Mouse (Mus musculus) adrenal gland, adult (tissue): ENCODE results near the gene Hemk1.
A peak's percentile ranks its signal among the peaks of the same experiment; 100 is the strongest.
"Not testable (repeated sequence)": the region's sequence is repeated elsewhere in the genome, so short reads cannot be mapped to it uniquely, and the experiment has no call there.

Experiments
- DNase-seq, 2 experiments: peaks; one replicate each; pipeline ENCODE4 v3.0.0; 2022 to 2023; ENCODE audit warnings: low spot score in 1 of 2; ENCODE audit not compliant: inconsistent age in 2 of 2

The Hemk1 gene

DNA sequence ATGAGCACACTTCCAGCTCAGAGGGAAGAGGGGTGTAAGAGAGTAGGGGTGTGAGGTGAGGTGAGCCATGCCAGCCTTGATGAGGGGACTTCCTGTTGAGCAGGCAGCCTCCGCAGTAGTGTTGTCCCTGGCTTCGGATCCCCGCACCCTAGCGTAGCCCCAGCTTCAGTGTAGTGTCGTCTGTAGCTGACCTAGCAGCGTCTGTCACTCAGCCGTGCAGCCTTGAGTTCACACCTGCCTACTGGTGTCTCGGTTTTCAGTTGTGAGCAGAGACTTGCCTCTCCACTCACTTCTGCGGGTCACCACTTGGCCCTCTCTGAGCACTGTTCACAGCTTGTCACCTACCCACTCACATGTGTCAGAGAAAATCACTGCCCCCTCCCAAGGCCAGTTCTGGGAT, 29.0 kb downstream of the Hemk1 start:
- no peak for DNase-seq

GRCm38 (mm10) chr9:107308346-107309000, 29.7 kb downstream of the Hemk1 start:
- DNase-seq: peak in 1 of 2 experiments; percentile 71

GRCm38 (mm10) chr9:107307886-107308285, 30.3 kb downstream of the Hemk1 start:
- peak in 1 of 2 experiments; percentile 87 for DNase-seq

DNA sequence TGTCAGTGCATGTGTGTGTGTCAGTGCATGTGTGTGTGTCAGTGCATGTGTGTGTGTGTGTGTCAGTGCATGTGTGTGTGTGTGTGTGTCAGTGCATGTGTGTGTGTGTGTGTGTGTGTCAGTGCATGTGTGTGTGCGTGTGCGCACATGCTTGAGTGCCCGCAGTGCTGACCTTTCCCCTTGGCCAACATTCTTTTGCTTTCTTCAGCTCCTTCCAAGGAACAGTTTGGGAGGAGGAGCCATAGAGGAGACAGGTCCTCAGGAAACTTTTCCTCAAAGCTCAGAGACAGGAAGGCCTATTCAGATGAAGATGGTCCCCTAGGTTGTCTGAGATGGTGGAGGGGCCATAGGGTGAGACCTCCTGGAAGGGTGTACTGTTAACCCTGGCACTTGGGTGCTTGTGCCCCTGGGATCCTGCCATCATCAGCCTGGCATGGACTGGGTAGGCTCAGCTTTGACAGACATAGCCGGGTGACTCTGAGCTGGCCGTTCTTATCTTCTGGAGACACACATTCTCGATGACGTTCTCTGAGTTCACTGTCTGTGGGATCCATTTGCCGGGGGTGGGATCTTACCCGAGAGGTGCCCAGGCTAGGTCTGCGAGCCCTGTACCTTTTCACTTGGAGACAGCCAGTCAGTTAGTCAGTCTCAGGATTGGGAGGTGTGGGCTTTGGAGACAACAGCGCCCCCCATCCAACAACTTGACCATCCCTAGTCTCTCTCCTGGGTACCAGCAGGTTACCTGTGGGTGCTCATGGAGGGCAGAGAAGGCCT, 30.9 kb downstream of the Hemk1 start:
- DNase-seq: peak in 1 of 2 experiments; percentile 56

- DNase-seq: not testable (repeated sequence)
Observed at GRCm38 (mm10) chr9:107306673-107307072, 31.5 kb downstream of the Hemk1 start.

DNA sequence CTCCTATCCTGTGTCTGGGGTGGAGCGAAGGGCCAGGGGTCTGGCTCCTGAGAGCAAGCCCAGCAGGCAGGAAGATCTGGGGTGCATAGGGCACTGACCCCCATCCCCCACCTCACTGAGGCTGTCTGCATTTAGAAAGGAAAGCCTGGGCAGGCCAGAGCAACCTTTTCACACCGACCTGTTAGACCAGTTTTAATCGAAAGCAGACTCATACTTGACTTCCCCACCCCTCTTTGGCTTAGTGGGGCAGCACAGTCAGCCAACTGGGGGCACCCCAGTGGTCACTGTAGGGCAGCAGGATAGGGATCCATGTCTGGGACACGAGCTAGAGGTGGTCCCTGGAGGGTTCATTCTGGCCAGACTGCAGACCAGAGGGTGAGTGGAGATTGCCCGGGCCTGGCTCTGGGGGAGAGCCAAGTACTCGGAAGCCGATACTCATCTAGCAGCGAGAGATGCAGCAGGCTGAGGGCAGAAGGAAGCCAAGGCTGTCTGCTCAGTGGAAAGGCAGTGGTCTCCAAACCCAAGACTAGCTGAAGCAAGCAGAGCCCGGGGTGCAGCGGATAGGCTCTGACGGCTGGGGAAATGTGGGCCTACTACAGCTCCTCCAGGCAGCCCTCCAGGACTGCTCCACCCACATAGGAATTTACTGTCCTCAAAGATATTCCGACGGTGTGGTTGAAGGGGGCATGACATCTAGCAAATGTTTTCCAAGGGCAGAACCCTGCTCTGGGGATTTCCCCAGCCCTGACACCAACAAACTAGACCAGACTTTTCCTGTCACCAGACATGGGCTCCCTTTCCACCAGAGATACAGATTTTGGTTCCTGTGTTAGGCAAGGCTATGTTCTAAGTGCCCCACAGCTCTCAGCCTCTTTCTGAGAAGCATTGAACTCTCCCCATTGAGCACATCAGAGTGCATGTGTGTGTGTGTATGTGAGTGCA, 32.3 kb downstream of the Hemk1 start:
- no peak for DNase-seq

DNA sequence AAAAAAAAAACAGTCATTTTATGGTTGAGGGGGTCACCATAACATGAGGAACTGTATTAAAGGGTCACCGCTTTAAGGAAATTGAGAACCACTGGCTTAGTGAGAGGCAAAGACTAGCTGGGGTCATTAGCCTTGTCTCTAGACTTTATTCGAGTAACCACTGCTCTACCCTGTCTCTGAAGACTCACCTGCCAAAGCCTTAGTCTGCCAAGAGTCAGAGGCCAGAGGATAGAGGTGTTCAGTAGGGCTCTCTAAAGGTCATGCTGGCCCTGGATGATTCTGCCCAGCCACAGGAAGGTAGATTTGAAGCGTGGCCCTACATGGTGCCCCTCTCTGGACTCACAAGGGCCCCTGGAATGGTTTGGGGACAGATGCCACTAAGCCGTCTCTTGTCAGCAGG, 33.1 kb downstream of the Hemk1 start:
- DNase-seq: no peak

DNA sequence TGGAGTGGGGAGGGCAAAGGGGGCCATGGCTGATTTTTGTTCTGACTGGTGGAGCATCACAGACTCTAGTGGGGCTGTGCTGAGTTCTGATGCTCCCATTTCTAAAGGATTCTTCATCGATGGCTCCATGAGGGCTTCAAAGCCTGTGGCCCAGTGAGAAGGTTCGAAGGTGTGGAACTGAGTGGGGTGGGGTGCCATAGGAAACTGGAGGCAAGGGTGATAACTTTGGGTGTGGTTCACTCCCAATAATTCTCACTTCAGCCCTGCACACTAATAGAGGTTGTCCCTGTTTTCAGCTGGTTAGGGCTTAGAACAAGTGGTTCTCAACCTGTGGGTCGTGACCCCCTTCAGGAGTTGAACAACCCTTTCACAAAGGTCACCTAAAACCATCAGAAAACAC, 33.8 kb downstream of the Hemk1 start:
- DNase-seq: no peak

DNA sequence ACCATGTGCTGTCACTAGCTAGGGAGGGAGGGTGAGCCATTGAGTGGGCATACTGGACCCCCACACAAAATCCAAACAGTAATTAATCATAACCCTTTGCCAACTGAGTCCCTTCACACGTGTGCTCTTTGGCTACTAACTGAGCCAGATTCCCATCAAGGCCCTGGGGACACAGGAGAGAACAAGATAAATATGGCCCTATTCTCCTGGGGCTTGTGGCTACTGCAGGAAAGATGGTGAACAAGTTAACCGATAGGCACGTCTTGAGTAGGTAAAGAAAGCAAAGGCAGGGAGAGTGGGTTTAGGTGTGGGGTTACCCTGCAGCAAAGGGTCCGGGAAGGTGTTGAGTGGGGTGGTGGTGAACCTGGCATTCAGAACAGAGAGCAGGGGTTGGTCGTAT, 34.2 kb downstream of the Hemk1 start:
- DNase-seq: no peak

DNA sequence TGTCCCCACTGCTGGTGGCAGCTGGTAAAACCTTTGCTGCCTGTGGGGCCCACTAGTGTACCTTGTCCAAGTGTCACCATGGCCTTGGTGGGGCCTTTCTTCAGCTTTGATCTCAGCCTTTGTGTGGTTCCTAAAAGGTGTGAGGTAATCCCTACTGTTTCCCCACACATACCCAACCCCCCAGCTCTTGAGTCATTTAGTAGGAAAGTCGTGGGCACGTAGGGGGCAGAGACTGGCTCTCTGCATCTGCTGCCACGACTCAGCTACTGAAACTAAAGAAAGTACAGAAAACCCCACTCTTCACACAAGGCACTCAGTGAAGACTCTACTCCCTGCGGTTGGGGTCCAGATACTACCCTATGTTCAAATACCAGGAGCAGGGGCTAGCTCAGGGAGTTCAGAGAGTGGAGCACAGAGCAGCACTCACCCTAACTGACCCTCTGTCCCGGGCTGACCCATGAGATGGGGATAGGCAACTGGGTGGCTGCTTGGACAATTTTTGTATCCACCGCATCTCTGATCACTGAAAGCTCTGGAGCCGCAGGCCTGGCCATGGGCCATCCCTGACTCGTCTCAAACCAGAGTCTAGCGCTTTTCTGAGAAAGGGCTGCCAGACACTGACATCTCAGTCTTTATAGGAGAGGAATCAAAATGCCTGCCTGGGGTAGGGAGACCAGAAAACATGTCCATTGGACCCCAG, 34.9 kb downstream of the Hemk1 start:
- no peak for DNase-seq

DNA sequence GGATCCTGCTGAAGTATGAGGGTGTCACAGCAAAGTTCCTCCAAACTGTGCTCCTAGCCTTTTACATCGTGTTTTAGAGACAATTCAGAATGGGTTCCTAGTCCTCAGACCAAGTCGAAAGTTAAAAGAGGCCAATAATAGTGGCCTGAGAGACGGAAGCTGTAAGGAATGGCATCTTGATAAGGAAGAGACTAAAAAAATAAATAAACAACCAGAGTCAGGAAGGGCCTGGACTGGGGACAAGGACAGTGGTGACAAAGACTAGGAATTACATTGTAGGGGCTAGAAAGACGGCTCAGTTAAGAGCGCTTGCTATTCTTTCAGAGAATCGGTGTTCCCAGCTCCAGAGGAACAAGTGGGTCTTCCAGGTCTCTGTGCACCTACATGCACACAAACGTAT, 35.6 kb downstream of the Hemk1 start:
- DNase-seq: no peak

DNA sequence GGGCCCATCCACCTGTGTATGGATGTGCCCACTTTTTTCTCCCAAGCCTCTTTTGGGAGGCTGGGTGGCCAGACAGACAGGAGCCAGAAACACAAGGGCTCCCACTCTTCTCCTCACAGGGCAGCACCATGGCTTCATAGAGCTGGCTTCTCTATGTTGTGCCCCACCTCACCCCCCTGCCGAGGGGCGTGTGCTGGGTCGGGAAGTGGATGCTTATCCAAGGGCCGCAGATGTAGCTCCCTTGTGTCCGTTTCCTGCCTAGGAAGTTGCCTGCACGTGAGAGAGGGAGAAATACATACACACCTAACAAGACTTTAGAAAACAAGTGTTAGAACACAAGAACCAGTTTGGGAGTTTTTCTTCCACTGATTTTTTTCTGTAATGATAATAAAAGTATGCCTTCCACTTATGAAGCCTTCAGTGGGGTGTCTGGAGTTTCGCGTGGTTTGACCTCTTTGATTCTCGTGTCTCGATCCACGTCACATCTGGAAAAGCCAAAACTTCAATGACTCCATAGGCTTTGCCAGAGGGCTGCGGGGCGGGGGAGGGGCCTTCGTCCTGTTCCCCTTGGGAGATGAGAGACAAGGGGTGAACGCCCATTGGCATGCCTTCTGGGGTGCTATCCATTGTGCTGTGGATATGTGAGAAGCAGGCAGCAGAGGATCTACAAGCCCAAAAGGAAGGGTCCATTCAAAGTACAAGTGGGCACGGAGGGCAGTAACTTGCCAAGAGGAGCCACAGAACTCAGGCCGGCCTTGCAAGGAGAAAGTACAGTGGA, 36.4 kb downstream of the Hemk1 start:
- no peak for DNase-seq

- no peak for DNase-seq
Observed at GRCm38 (mm10) chr9:107300224-107300973, 37.8 kb downstream of the Hemk1 start.

DNA sequence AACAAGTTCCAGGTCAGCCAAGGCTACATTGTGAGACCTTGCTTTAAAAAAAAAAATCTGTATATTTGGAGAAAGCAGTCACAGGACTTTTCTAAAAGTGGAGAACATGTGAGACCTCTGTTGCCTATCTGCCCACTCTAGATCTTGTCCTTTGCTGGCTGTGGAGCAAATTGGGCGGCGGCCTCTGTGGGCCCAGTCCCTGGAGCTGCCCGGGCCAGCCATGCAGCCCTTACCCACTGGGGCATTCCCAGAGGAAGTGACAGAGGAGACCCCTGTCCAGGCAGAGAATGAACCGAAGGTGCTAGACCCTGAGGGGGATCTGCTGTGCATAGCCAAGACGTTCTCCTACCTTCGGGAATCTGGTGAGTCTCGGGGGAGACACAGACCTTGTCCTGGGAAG, 38.4 kb downstream of the Hemk1 start:
- DNase-seq: no peak

DNA sequence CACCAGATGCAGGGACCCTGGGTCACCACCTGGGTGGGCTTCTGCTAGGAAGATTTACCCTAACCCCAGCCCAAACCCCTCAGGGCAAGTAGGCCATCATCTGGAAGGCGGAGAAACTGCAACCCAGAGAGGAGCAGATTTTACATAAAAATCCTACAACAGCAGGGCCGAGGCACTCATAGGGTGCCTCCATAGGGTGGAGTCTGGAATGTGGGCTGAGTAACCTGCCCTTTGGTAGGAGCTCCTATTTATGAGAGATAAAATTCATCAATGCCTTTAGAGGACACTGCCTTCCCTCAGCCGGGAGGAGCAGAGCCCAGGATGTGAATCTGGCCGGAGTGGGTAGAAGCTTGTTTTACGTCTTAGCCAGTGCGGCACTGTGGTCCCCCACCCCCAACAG, 39.3 kb downstream of the Hemk1 start:
- no peak for DNase-seq

GRCm38 (mm10) chr9:107298059-107298780, 39.9 kb downstream of the Hemk1 start:
- no peak for DNase-seq

- DNase-seq: peak in 1 of 2 experiments; percentile 45
Observed at GRCm38 (mm10) chr9:107297658-107298057, 40.5 kb downstream of the Hemk1 start.

DNA sequence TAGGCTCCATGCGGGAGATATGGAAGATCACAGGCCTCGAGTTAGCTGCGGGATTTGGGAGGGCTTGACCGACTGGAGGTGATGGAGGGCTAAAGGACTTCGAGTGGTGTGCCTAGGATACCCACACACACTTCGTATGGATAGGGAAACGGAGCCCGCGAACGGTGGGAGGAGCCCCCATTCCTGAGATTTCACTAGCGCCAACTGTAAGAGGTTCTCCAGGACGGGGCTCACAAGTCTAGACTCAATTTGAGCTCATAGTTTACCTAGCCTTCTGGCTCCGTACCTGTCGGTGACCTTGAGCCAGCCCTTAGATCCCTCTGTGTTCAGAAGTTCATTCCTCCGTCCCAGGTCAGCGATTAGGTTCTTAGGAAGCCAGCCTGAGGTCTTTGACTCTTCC, 41.1 kb downstream of the Hemk1 start:
- no peak for DNase-seq

DNA sequence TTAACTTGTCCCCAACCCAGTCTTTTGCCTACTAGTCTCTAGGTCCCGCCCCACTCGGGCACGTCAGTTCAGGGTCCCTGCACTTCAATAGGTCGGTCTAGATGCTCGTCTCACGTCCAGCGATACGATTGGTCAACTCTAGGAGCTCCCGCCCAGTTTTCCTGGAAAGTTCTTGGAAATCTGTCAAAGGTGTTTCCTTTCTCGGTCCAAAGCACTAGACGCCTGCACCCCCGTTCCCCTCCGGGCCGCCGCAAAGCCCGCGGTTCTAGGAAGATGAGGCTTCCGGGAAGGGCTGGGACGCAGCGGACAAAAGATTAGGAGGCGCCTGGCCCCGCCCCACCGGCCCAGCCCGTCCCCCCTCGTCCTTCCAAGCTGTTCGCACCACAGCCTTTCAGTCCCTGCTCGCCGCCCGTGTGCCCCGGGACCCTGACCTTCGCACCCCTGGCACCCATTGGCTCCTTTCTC, 41.6 kb downstream of the Hemk1 start:
- DNase-seq: peak; percentile 94 to 100
